Mouse (Mus musculus) G1E (cell line): ENCODE results near the gene Nrxn3.

ENCODE experiments used
- CTCF ChIP-seq: IDR thresholded peaks from 2 replicates; pipeline ENCODE4 v1.5.1; 2012; ENCODE audit warnings: low read depth, low read length, inconsistent platforms, mixed read lengths
- GATA1 ChIP-seq: IDR thresholded peaks from 2 replicates; pipeline ENCODE4 v1.6.1; 2012; ENCODE audit warnings: borderline replicate concordance, low read length, inconsistent platforms, mixed read lengths

GRCm38 (mm10) chr12:89289589-89290274 lies 567.1 kb downstream of the Nrxn3 start:
- no peak for TF ChIP-seq CTCF
- TF ChIP-seq GATA1, result no peak
